Mouse (Mus musculus): ENCODE data around the gene Cbx4. TPM values are rescaled to one million over a fixed set of nuclear protein-coding genes. Genes with fewer than 3 reads are reported as not detected.

The Cbx4 gene
- polyA plus RNA-seq, 1 experiment: 17.2 TPM

DNA sequence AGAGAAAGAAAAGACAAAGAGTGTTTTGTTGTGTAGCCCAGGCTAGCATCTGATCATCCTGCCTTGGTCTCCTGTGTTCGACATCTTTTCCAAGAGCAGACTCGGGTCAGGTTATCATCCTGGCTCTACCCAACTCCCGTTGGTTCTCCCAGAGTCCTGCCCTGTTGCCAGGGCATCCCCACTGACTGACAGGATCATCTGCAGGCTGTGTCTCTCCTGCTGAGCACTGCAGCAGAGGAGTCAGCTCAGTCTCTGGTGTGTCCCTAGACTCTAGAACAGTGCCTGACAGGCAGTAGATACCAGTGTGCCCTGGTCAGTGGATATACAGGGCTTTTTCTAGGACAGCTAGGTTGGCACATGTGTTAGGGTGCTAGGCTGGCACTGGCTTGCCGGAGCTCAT is 12.2 kb upstream of the Cbx4 start:
- no peak for DNase-seq (ENCODE audit: low read depth in 1 of 2, low spot score in 2 of 2)
- TF ChIP-seq CTCF (IDR thresholded peaks at IDR 0.05; ENCODE audit: extremely low read depth, insufficient read depth, insufficient read length, insufficient replicate concordance): no peak
- TF ChIP-seq POLR2A (IDR thresholded peaks at IDR 0.05; ENCODE audit: low read depth, low read length): no peak
- WGBS: 86% methylated on average over 4 of the region's 4 CpGs
- H3K4me1 ChIP-seq (ENCODE audit: control insufficient read depth, insufficient read depth, insufficient read length): no peaks in the 10 kb centered on the region
- H3K27ac ChIP-seq (ENCODE audit: insufficient read depth, low read length): no peak overlapping the region
- H3K36me3 ChIP-seq (ENCODE audit: control insufficient read depth, insufficient read depth, low read length): no peaks in the 10 kb centered on the region
- no peaks in the 10 kb centered on the region for H3K27me3 ChIP-seq (ENCODE audit: control insufficient read depth, insufficient read depth, low read length)
- H3K4me3 ChIP-seq (ENCODE audit: extremely low read depth, insufficient read depth, insufficient read length): no peak overlapping the region

DNA sequence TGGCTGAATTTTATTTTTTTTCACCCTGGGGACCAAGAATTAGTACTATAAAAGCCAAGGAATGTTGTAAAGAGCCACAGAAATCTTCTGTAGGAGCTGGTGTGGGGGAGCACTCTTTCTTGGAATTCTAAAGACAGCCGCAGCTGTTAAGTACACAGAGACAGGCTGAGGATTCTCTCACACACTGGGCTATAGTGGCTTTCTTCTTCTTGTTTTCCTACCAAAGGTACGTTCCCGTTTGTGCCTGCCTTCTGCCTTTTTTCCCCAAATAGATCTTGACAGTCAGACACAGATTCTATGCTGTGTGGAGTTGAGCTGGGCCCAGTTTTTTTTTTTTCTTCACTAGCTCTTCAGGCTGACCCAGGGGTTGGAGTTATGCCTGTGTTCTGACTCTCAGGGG is 9.4 kb upstream of the Cbx4 start:
- H3K36me3 ChIP-seq (ENCODE audit: control insufficient read depth, insufficient read depth, low read length): no peaks in the 10 kb centered on the region
- no peak for DNase-seq (ENCODE audit: low read depth in 1 of 2, low spot score in 2 of 2)
- WGBS: 72% methylated on average over 3 of the region's 3 CpGs
- no peak overlapping the region for H3K27ac ChIP-seq (ENCODE audit: insufficient read depth, low read length)
- TF ChIP-seq POLR2A (IDR thresholded peaks at IDR 0.05; ENCODE audit: low read depth, low read length): no peak
- TF ChIP-seq CTCF (IDR thresholded peaks at IDR 0.05; ENCODE audit: extremely low read depth, insufficient read depth, insufficient read length, insufficient replicate concordance): no peak
- H3K27me3 ChIP-seq (ENCODE audit: control insufficient read depth, insufficient read depth, low read length): peaks cover 5% of the 10 kb centered on the region
- no peak overlapping the region for H3K4me3 ChIP-seq (ENCODE audit: extremely low read depth, insufficient read depth, insufficient read length)
- H3K4me1 ChIP-seq (ENCODE audit: control insufficient read depth, insufficient read depth, insufficient read length): peaks cover 9% of the 10 kb centered on the region

DNA sequence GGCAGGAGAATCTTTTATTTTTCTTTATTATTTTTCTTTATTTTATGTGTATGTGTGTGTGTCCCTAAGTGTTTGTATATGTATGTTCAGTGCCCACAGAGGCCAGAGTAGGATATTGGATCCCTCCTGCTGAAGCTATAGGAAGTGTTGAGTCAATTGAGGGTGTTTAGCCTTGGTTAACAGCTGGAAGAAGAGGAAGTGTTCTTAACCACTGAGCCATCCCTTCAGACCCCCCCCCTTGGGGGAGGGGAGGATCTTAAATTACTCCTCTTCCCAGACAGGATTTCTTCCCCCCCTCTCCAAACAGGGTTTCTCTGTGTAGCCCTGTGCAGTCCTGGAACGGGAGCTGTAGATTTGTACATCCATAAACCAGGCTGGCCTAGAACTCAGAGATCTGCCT is 7.3 kb upstream of the Cbx4 start:
- no peak overlapping the region for H3K4me3 ChIP-seq (ENCODE audit: extremely low read depth, insufficient read depth, insufficient read length)
- H3K4me1 ChIP-seq (ENCODE audit: control insufficient read depth, insufficient read depth, insufficient read length): peaks cover 24% of the 10 kb centered on the region
- peaks cover 19% of the 10 kb centered on the region for H3K27me3 ChIP-seq (ENCODE audit: control insufficient read depth, insufficient read depth, low read length)
- no peak overlapping the region for H3K27ac ChIP-seq (ENCODE audit: insufficient read depth, low read length)
- 63% methylated on average over 1 of the region's 1 CpGs for WGBS
- DNase-seq (ENCODE audit: low read depth in 1 of 2, low spot score in 2 of 2): no peak
- TF ChIP-seq CTCF (IDR thresholded peaks at IDR 0.05; ENCODE audit: extremely low read depth, insufficient read depth, insufficient read length, insufficient replicate concordance): no peak
- no peak for TF ChIP-seq POLR2A (IDR thresholded peaks at IDR 0.05; ENCODE audit: low read depth, low read length)
- no peaks in the 10 kb centered on the region for H3K36me3 ChIP-seq (ENCODE audit: control insufficient read depth, insufficient read depth, low read length)

DNA sequence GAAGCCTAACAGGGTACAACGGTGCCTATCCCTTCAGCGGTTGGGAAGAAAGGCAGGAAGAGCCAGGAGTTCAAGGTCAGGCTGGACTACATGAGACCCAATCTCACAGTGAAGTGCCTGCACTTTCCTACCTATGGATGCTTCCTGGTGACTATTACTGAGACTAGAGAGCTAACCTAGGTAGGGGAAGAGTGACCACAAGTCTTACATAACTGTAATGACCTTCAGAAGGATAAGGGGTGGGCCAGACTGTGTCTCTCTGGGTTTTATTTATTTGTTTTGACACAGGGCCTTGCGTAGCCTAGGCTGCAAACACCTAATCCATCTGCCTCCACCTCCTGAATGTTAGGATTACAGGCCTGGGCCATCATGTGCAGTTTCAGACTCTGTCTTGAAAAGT is 6.3 kb upstream of the Cbx4 start:
- H3K36me3 ChIP-seq (ENCODE audit: control insufficient read depth, insufficient read depth, low read length): no peaks in the 10 kb centered on the region
- no peak for DNase-seq (ENCODE audit: low read depth in 1 of 2, low spot score in 2 of 2)
- 88% methylated on average over 3 of the region's 3 CpGs for WGBS
- H3K4me3 ChIP-seq (ENCODE audit: extremely low read depth, insufficient read depth, insufficient read length): no peak overlapping the region
- peaks cover 31% of the 10 kb centered on the region for H3K4me1 ChIP-seq (ENCODE audit: control insufficient read depth, insufficient read depth, insufficient read length)
- H3K27me3 ChIP-seq (ENCODE audit: control insufficient read depth, insufficient read depth, low read length): peaks cover 19% of the 10 kb centered on the region
- TF ChIP-seq CTCF (IDR thresholded peaks at IDR 0.05; ENCODE audit: extremely low read depth, insufficient read depth, insufficient read length, insufficient replicate concordance): no peak
- no peak for TF ChIP-seq POLR2A (IDR thresholded peaks at IDR 0.05; ENCODE audit: low read depth, low read length)
- no peak overlapping the region for H3K27ac ChIP-seq (ENCODE audit: insufficient read depth, low read length)

GRCm38 (mm10) chr11:119091598-119091991 is 5.6 kb upstream of the Cbx4 start:
- Histone ChIP-seq H3K36me3 (ENCODE audit: control insufficient read depth, insufficient read depth, low read length) (no peaks in the 10 kb centered on the region), H3K27ac (ENCODE audit: insufficient read depth, low read length) (no peak overlapping the region), H3K27me3 (ENCODE audit: control insufficient read depth, insufficient read depth, low read length) (peaks cover 19% of the 10 kb centered on the region), H3K4me3 (ENCODE audit: extremely low read depth, insufficient read depth, insufficient read length) (no peak overlapping the region), H3K4me1 (ENCODE audit: control insufficient read depth, insufficient read depth, insufficient read length) (peaks cover 35% of the 10 kb centered on the region)
- peak in 1 of 2 experiments; percentile 58 for DNase-seq (ENCODE audit: low read depth in 1 of 2, low spot score in 2 of 2)
- TF ChIP-seq CTCF (IDR thresholded peaks at IDR 0.05; ENCODE audit: extremely low read depth, insufficient read depth, insufficient read length, insufficient replicate concordance) (peak; percentile 99), POLR2A (IDR thresholded peaks at IDR 0.05; ENCODE audit: low read depth, low read length) (no peak)
- WGBS: 4% methylated on average over 8 of the region's 8 CpGs

DNA sequence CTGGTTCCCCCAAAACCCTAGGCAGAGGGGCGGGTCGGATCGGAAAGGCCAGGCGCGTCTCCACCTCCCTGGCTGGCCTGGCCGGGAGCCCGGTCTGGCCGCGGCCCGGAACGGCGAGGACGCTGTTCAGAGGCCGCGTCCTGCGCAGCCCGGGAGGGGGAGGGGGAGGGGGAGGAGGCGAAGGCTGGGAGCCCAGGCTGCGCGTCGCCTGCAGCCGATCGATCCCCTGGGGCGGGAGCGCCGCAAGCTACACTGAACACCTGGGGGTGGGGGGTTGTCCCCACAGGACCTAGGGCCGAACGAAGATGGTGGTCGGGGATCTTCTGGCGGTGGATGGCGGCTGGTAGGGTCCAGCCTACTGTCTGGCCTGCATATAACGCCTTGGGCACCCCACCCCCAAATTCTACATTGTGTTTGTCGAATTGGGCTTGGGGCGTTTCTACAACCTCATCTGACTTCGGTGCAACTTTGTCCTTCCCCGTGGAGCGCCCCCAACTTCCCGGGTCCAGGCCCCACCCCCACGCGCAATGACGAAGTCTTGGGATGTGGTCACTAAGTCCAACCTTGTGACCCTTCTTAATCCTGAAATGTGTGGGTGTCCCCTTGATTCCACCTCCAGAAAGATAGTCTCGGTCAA is 5.1 kb upstream of the Cbx4 start:
- peak in 1 of 2 experiments; percentile 37 for DNase-seq (ENCODE audit: low read depth in 1 of 2, low spot score in 2 of 2)
- Histone ChIP-seq H3K4me1 (ENCODE audit: control insufficient read depth, insufficient read depth, insufficient read length) (peaks cover 36% of the 10 kb centered on the region), H3K4me3 (ENCODE audit: extremely low read depth, insufficient read depth, insufficient read length) (peak overlapping the region; percentile 60; the same call in 1 of the 2 replicates), H3K27me3 (ENCODE audit: control insufficient read depth, insufficient read depth, low read length) (peaks cover 19% of the 10 kb centered on the region), H3K27ac (ENCODE audit: insufficient read depth, low read length) (no peak overlapping the region), H3K36me3 (ENCODE audit: control insufficient read depth, insufficient read depth, low read length) (no peaks in the 10 kb centered on the region)
- 1% methylated on average over 31 of the region's 42 CpGs for WGBS
- TF ChIP-seq POLR2A (IDR thresholded peaks at IDR 0.05; ENCODE audit: low read depth, low read length) (no peak), CTCF (IDR thresholded peaks at IDR 0.05; ENCODE audit: extremely low read depth, insufficient read depth, insufficient read length, insufficient replicate concordance) (no peak)

Data from spleen, adult 2 months (tissue).